Mouse (Mus musculus) urinary bladder, adult 18-20 months (tissue): ENCODE measurements around the gene Ywhaq.

Source experiments
- DNase-seq, 2 experiments: peaks; one replicate each; pipeline ENCODE4 v3.0.0; 2022; ENCODE audit warnings: low spot score in 2 of 2, mixed read lengths in 2 of 2

Ywhaq gene

DNA sequence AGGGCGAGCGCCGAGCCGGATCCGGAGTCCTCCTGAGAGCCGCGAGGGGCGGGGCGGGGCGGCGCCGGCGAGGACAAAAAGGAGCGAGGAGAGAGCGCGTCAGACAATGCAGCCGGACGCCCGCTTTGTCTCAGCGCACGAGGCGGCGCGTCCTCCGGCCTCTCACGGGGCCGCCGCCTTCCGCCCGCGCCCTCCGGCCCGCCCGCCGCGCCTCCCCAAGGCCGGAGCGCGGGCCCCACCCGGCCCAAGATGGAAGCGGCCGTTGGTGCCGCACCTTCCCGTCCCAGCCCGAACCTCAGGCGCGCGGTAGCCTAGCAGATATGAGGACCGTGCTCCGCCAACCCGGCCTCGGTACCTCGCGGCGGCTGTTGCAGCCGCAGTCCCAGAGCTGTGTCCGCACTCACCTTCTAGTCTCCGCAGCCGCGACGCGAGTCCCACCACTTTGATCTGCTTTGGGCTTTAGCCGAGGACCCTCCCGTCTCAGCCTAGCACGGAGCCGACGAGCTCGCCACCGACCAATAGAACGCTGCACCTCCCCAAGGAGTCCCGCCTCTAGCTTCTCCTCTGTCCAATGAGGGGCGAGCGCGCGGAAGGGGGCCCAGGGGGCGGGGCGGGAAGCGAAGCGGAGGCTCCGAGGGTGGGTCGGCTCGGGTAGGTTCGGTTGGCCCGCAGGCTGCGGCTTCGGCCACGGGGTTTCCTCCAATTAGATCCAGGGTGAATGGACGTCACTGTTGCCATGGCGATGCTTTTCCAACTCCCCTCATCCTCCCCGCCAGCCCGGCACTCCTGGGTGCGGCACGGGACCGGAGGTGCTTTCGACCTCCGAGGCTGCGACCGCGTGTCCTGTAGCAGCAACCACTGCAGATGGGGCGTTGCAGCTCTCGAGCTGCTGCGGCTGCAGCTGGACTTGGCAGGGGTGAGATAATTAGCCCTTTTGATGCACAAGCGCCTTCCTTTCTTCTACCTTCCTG, at the start of gene Ywhaq:
TSS of gene Ywhaq (minus strand) at position 538 of the 971 bp plus-strand sequence.
- DNase-seq = peak; percentile 90 to 96

DNA sequence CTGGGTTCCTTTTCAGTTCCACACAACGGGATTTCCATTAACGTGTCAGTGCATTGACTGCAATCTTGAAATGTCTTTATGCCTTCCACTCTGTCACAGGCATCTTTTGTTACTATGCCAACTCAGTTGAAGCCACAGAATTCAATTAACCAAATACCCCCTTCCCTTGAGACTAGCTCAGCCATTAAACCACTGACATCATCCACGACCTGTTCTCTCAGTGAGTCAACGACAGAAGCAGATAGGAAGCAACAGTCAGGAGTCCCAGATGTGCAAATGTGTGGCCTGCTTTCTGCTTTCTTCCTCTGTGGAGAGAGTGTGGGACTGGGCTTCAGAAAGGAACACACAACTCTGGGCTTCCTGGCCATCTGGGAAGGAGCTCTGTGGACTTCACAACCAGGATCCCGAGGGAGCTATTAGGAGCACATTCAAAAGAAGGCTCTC, 46.0 kb upstream of the Ywhaq start:
- DNase-seq = no peak

DNA sequence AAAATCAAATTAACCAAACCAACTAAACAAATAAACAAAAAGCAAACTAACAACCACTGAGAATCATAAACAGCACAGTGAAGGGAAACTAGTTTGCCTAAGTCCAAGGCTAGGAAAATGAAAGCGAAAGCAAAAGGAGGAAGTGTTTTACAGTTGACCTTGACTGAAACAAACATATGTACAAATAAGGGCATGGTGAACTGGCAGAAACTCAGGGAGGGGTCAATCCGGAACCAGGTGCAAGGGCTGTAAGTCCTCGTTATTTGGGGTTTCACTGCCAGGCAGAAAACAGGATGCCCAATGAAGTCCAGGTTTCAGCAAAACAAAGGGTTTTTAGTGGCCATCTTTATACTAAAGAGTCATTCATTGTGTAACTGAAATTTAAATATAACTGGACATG, 45.2 kb upstream of the Ywhaq start:
- DNase-seq = no peak

DNA sequence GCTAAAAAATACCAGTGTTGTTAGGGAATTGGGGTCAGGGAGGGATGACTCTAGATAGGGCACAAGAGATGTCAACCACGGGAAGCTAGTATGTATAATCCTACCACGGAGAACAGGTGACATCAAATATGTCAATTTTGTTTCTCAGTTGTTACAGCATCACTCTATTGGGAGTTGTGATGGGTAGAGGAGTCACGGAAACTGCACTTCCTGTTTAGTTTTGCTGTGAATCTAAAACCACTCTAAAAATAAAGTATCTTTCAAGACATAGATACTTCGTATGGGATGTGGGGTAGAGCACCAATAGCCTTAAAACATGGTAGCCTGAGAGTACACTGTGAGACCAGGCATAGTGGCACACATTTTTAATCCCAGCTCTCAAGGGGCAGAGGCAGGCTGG, 42.2 kb upstream of the Ywhaq start:
- DNase-seq = no peak

DNA sequence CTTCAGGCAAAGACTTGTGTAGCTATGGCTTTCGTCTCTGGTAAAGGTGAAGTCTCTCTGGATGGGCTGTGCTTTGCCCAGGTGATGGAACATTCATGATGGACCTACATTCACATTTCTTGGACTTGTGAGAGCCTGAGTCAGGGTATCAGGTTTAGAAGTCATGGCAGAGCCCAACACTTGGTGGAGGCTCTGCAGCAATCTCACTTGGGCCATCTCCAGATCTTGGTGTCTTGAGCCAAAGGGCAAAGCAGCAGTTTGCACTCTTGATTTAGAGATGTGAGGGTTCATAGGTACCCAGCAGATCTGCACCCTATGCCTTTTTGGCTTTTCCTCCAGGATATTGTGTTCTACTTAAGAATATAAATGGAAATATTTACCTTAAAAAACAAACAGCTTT, 38.6 kb upstream of the Ywhaq start:
- no peak for DNase-seq

DNA sequence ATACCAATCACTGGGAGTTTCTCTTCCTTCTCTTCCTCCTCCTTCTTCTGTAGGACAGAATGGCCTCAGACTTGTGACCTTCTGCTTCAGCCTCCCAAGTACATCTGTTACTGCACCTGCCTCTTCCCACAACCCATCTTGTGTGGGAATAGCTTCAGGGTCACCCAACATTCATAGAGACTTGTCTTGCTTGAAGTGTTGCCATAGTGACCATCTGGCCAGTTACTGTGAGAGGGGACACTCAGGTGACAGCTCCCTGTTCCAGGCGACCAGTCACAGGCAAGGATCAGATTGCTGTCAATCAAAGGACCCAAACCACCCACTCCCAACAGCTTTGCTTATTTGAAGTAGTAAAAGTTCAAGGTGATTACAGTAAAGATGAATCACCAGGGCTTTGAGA, 34.3 kb upstream of the Ywhaq start:
- no peak for DNase-seq

DNA sequence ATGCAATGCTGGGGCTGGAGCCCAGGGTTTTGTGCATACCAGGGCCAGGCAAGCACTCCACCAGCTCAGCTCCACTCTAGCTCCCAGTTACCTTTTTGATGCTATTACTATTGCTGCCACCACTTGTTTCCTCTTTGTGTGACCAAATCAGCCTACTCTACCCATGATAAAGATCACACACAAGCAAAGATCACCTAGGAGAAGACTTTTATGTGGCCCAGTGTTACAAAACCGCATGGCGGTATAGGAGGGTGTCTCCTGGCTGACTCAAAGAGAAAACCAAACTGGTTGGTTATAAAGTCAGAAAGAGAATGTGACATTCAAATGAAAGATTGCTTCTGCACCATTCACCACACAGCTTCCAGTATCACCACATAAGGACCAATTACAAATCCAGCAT, 33.9 kb upstream of the Ywhaq start:
- no peak for DNase-seq

DNA sequence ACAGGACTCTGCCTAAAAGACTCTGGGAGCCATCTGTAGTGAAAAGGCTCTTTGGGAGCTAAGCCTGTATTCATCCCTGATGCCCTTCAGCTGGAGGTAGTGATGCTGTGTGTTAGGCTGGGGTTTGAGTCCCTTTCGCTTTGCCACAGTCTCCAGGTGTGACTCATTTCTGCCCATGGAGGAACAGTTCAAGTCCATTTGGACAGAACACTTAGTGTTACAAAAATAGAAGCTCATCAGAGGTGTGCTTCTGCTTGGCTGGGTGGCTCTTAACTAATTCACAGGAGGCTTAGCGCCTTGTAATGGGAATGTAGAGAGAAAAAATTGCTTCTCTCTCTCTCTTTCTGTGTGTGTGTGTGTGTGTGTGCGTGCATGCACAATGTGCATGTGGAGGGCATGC, 26.3 kb upstream of the Ywhaq start:
- DNase-seq = no peak

DNA sequence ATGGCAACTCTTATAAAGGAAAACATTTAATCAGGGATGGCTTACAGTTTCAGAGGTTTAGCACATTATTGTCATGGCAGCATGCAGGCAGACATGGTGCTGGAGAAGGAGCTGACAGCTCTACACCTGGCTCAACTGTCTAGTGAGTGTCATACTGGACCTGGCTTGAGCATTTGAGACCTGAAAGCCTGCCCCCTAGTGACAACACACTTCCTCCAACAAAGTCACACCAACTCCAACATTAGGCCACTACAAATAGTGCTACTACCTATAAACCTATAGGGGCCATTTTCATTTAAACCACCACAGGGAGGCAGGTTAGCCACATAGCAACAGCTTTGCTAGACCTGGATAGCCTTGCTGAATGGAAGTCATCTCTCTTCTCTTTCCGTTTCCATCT, 24.4 kb upstream of the Ywhaq start:
- no peak for DNase-seq

DNA sequence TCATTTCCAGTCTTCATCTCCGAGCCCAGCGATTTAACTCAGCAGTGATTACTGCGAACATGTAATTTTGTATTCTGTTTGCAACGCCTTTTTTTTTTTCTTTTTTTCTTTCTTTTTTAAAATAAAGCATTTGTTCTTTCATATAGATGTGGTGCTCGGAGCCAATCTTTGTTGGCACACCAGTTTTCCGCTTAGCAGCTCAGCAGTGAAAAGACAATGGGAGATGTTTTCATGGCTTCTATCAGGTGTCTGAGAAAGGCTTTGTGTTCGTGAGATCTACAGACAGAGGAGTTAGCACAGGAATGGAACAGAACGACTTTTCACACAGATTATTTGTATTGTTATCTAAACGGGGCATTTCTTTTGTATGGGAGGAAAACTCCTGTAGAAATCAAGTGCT, 22.0 kb upstream of the Ywhaq start:
- DNase-seq = no peak

DNA sequence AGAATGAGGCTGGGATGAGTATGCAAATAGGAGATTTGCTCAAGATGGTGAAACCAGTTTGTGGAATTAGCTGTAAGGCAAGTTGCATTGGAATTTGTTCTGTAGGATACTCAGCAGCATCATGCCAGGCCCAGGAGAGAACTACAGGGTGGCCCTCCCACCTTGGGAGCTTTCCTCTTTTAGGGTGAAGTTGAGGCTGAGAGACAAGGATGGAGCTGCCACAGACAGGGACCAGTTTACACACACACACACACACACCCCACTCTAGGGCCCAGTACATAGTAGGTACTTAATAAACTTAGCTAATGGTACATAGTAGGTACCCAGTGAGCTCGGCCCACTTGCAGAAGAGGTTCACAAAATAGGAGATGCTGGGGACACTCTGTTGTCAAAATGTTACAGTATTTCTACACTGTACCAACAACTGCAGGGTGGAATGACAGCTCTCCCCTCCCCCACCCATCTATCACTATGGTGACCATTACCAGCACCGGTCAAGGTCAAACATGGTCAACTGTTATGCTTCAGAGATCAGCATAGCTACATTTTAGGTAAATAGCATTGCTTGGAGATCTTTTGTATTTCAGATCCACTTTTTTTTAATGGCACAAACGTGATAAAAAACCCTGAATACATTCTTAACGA, 21.4 kb upstream of the Ywhaq start:
- no peak for DNase-seq

DNA sequence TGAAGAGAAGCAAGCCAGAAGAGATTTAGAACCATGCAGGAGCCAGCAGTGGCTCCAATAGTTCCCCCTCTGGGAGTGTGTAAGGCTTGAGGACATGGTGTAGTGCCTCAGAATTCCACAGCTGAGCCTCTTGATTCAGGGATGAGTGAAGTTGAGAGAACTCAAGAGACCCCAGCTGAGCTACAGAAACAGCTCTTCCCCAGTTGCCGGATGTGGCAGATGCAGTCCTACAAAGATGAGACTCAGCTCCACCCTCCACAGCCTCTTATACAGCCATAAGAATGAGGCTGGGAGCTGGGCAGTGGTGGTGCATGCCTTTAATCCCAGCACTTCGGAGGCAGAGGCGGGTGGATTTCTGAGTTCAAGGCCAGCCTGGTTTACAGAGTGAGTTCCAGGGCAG, 20.9 kb upstream of the Ywhaq start:
- no peak for DNase-seq

DNA sequence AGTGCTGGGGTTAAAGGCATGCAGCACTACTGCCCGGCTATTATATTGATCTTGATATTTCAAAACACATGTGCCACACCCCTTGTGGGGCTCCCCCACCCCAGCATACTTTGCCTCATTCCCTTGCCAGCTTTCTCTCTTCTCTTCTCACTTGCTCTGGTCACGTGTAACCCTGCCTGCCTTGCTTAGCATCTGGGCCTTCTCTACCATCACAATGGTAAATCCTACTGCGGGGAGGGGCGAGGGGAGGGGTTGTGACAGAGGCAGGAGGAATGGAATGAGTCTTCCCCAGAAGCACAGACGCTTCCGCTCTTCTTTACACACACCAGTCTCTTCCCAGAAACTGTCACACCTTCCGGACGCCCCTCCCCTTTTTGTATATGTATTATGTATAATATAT, 14.5 kb upstream of the Ywhaq start:
- no peak for DNase-seq

DNA sequence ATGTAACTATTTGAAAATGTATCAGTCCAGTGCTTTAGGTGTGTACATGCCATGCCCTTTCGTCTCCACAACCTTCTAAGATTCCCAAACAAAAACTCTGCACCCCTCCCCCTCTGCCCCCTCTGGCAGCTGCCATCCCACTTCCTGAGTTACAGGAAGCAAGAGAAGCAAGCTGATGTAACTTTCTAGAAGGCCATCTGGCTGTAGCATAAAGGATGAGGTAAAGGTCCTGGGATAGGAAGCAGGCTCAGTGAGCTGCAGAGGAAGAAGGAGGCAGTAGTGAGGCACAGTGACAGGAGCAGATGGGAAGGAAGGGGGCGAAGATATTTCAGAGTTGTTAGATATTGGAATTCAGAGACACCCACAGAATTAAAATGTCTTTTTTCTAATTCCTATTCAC, 13.6 kb upstream of the Ywhaq start:
- no peak for DNase-seq

DNA sequence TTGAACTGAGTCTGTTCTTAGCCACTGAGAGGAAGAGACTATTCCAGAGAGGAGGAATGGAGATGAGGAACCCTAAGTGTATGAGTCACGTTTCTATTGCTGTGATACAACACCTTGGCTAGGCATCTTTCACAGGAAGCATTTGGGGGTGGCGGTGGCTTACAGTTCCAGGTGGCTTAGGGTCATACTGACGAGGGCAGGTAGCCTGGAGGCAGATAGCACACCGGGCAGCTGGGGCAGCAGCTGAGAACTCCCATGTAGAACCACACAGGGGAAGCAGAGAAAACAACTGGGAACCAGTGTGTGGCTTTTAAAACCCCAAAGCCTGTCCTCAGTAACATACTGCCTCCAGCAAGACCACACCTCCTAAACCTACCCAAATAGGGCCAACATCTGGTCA, 12.7 kb upstream of the Ywhaq start:
- no peak for DNase-seq

DNA sequence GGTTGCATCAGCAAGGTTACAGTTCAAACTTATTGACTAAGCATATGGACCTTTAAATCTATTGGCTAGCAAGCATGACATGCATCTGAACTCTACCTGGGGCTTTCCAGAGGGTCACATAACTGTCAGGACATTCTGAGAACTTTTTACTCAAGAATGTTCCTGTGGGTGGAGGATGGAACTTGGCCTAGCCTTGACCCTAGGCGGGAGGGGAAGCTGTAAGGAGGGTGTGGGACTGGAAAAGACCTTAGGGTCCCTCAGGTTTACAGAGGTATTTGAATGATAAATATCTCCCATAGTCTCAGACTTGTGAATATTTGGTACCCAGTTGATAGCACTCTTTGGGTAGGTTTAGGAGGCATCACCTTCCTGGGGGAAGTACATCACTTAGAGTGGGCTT, 11.6 kb upstream of the Ywhaq start:
- no peak for DNase-seq

DNA sequence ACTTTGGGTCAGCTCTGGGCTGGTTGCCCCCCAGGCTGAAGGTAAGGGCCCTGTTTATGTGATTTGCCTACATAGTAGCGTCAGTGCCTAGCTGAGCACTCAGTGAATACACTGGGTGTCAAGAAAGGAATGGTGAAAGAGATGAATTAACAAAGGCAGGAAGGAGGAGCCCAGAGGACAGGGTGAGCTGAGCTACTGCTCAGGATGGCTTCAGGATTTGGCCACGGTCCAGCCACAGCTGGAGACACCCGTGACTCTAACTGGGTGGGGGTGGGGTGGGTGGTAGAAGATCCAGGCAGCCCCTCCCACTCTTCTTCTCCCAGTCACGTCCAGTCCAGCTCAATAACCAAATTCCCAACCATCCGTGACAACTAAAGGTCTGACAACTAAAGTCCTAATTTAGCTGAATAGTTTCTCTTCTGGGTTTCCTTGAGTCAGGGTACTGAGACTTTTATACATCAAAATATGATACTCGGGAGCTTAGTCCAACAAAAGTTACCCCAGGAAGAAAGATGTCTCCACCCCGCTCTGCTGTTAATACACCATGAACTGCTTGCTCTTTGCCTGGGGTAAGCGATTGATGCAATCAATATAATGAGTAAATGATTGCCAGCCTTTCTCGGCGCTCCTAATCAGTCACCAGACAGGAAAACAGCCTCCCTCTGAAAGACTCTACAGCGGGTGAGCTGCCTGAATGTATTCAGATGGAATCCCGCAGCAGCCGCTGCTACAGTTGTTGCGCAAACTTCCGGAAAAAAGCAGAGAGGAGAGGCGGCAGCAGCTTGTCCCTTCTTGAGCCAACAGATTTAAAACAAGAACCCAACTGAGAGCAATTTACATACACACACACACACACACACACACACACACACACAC, 8.9 kb upstream of the Ywhaq start:
- peak in 1 of 2 experiments; percentile 53 for DNase-seq

DNA sequence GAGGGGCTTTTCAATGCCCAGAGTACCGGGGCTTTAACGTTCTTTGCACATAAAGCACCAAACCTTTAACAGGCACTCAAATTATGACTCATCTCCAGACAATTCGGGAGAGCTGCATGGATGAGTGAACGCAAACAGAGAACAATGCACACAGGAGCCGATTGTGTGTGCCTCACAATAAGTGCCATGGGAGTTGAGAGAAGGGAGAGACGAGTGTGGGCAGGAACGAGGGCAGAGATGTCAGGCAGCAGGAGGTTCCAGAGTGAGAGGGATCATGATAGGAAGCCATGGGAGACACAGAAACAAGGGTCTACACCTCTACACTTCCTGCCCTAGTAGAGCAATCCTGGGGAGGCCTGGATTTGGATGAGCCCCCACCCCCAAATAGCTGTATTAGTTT, 7.2 kb upstream of the Ywhaq start:
- DNase-seq = no peak

DNA sequence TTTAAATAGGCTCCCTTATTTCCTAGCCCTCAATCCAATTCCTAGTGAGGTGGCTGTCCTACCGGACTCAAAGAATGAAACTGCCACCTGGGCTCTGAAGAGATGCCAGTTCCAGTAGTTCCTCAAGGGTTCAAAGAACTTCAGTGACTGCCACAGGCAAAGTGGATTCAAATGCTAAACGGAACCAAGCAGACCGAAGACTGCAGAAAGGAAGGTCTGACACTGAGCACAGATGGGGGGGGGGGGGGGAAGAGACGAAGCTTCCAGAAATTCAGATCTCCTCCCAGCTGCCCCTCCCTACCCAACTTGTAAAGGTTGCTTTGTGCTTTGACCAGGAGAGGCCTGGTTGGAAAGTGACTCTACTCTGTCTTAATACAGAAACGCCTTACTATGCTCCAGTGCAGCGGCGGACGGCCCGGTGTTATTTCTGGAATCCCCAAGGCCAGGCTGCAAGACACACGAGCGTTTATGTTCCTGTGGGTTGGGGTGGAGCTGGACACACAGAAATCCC, 1.2 kb upstream of the Ywhaq start:
- no peak for DNase-seq

DNA sequence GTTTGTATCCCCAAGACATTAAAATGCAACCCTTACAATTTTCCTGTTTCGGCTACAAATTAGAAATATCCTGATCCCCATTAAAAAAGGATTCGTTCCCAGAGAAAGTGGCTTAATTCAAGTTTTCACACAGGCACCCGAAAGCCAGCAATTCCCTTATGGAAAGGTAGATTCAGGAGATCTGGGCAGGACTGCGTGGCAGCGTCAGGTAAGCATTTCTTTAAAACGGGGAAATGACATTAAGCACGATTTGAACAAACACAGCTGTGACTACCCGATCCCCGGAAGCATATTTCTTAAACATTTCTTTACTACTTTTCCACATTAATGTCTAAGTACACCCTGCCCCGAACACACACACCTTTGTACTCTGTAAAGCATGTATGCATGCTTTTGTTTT, 646 bp upstream of the Ywhaq start:
- no peak for DNase-seq

DNA sequence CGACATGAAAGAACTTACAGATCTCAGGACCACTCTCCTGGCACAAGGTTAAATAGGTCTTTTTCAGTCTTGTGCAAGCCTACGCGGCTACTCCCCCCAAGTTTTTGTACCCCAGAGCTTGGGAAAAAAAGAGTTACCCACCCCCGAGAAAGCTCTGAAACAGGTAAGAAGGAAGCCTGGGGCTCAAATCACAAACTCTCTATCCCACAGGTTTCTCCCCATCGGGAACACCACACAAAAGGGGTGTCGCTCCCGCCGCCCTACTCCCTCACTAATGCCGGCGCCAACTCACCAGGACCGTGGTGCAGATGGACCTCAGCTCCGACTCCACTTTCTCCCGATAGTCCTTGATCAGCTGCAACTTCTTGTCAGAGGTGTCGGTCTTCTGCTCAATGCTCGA, 931 bp downstream of the Ywhaq start:
- DNase-seq = no peak

DNA sequence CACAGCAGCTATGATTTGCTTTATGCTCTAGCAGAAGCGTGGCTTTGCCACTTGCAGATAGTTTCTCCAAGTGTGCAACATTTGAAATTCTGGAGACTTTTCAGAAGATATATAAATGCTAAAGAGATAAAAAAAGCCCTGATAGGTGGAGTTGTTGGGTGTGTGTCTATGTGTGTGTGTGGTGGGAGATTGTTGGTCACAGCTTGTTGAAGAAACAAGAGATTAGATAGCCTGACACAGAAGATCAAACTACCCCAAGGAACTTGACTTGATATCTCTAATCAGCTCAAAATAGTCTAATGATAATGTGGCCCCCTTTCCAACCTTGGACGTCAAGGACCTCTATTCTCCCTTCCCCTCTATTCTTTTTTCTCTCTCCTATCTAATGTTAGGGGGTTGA, 6.8 kb downstream of the Ywhaq start:
- DNase-seq = no peak
